Mouse (Mus musculus): ENCODE results near the gene Hoxb4.

GRCm38 (mm10) chr11:96296997-96297396 is 21.1 kb upstream of the Hoxb4 start:
- TF ChIP-seq ELF1 (IDR thresholded peaks at IDR 0.05; ENCODE audit: low read depth, low read length) (no peak), CTCF (conservative IDR thresholded peaks at IDR 0.05 in 1 of 2, IDR thresholded peaks at IDR 0.05 in 1 of 2; ENCODE audit: low read depth in 2 of 2, low read length in 2 of 2) (no peak), IRF4 (IDR thresholded peaks at IDR 0.05; ENCODE audit: low read depth, low read length) (no peak), USF2 (conservative IDR thresholded peaks at IDR 0.05; ENCODE audit: low read depth, low read length) (no peak), ZKSCAN1 (IDR thresholded peaks at IDR 0.05; ENCODE audit: borderline replicate concordance, low read depth, low read length) (no peak), UBTF (IDR thresholded peaks at IDR 0.05; ENCODE audit: low read depth, low read length) (no peak), E2F4 (IDR thresholded peaks at IDR 0.05; ENCODE audit: insufficient replicate concordance, low read depth, low read length) (no peak), RCOR1 (conservative IDR thresholded peaks at IDR 0.05; ENCODE audit: low read depth, low read length) (no peak), MAX (IDR thresholded peaks at IDR 0.05; ENCODE audit: low read length) (no peak), POLR2A (IDR thresholded peaks at IDR 0.05; ENCODE audit: low read depth, low read length) (no peak), SMC3 (IDR thresholded peaks at IDR 0.05; ENCODE audit: low read depth, low read length) (no peak), EP300 (IDR thresholded peaks at IDR 0.05; ENCODE audit: low read length) (no peak), ZC3H11A (IDR thresholded peaks at IDR 0.05; ENCODE audit: low read depth, low read length) (no peak)
